Mouse (Mus musculus): Measurements from ENCODE around the gene Pde4dip. TPM values are rescaled to one million over a fixed set of nuclear protein-coding genes. Genes with fewer than 3 reads are reported as not detected.

Gene Pde4dip
- 7.3 TPM for polyA plus RNA-seq (2015; fragmentation: Illumina TruSeq; extraction: RNeasy Lipid Tissue Mini Kit (QIAGEN cat#74804); ENCODE audit: insufficient read depth, low read depth, low replicate concordance)

DNA sequence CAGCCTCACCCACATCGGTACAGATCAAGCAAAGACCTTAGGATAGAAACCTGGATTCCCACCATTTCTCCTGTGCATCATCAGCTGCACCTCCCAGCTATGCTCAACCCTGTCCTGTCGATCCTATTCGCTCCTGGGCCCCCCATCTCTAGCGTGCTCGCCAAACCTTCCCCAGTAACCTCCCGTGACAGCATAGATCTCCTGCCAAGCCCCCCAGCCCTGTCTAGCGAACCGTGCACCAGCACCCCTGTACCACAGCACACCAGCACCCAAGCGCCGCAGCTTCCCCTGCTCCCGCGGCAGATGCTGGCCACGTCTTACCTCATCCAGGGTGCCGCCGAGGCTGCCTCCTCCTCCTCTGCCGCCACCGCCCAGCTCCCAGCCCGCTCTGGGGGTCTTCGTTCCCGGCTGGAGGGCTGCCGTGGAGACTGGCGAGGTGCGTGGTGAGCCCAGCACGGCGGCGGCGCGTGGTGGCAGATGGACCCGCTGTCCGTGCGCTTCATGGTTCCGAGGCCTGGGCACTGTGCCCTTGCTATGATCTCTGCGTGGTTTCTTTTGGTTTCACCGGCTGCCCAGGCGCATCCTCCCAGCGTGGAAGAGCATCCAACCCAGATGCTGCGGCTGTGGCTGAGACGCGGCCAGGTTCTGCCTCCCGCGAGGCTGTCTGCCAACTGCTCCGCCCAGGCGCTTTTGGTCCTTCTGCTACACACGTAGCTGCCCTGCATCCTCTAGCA lies at the start of gene Pde4dip:
TSS of gene Pde4dip (minus strand) at position 540 of the 734 bp plus-strand sequence.

DNA sequence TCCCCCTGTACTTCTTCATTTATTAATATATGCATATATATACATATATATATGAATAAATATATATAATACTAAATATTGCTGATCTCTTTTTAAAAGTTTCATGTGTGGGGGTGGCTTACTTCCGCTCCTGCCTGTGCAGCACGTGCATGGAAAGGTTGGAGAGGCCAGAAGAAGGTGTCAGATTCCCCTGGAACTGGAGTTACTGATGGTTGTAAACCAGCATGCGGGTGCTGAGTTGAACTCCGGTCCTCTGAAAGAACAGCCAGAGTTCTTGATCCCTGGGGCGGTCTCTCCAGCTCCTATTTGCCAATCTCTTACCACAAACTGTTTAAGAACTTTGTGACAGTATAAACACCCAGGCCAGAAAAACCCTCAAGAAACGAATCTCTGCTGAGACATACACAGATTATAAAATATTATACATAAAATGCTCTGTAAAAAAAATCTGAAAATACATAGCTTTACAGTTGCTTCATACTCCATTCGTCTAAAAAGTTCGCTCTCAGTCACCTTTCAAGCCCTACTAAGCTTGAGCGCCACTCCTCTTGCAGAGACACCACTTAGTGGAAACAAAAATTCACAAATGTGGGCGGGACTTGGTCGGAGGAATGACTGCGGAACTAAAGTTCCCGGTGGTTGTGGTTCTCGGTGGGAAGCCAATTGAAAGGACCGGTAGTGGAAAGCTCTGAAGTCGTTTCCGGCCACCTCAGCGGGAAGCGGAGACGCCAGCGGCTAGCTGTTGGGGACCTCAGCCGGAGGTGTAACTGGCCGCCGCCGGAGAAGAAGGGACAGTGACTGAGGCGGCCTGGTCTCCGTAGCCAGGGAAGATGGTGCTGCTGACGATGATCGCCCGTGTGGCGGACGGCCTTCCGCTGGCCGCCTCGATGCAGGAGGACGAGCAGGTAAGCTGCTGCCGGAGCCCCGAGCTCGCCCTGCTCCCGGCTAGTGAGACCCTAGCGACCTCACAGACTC lies 12.3 kb upstream of the Pde4dip start, which contains the start of gene Sec22b:
TSS of gene Sec22b (plus strand) at position 675 of the 975 bp plus-strand sequence.

DNA sequence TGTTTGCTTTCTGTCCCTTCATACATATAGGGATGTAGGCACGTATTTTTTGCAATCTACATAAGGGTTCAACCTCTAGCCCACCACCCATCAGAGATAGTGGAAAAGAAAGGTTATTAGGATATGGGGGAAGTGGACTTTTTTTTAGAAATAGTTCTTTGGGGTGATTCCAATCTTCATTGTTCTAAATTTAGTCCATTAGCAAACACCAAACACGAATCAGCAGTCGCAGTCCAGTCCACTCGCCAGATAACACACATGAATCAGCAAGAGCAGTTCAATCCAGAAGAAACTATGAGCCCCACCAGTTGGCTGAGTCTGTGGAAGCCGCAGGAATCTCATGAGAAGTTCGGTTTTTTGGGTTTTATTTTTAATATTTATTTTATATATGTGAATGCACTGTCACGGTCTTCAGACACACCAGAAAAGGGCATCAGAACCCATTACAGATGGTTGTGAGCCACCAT lies 213.8 kb downstream of the Pde4dip start, which contains the start of gene Gm17651:
TSS of gene Gm17651 (minus strand) at position 51 of the 467 bp plus-strand sequence.

DNA sequence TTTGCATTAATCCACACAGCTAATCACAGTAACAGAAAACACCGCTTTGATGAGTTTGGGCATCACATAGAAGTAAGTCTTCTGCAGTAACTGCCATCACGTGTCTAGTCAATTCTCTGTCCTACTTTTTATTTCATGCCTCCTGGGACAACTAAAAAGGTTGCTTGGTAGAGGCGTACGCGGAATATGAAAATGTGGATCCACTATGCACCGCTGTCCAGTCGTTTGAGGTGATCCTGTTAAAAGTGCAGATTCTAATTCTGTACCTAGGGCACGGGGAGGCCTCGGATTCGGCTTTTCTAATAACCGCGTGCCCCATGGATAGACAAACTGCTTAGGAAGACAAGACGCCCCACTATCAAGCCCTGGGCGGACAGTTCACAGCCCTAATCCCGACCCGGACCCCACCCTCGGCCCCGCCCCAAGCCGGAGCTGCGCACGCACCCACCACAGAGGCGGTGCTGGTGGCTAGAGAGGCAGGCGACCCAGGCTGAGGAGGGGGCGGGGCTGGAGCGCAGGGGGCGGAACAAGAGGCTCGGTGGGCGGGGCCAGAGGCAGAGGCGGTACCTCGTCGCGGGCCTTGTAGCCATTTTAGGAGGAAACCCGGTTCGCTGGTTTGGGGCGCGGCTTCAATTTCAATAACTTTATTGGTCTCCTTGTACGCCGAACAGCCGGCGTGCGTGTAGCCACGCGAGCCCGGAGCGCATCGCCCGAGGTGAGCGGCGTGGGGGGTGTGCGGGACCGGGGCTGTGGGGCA lies 230.7 kb downstream of the Pde4dip start, which contains the start of gene Prkab2:
TSS of gene Prkab2 (plus strand) at position 539 of the 757 bp plus-strand sequence.

Other genes with a start within 250 kb of the Pde4dip start
- gene Prkab2, start 230.5 kb downstream of the Pde4dip start, polyA plus RNA-seq (2015; fragmentation: Illumina TruSeq; extraction: RNeasy Lipid Tissue Mini Kit (QIAGEN cat#74804); ENCODE audit: insufficient read depth, low read depth, low replicate concordance) = 2.8 TPM
- not detected for gene Gm17651, start 214.0 kb downstream of the Pde4dip start, polyA plus RNA-seq (2015; fragmentation: Illumina TruSeq; extraction: RNeasy Lipid Tissue Mini Kit (QIAGEN cat#74804); ENCODE audit: insufficient read depth, low read depth, low replicate concordance)
- 16.3 TPM for gene Sec22b, start 12.5 kb upstream of the Pde4dip start, polyA plus RNA-seq (2015; fragmentation: Illumina TruSeq; extraction: RNeasy Lipid Tissue Mini Kit (QIAGEN cat#74804); ENCODE audit: insufficient read depth, low read depth, low replicate concordance)
- 2.9 TPM for gene Notch2, start 124.8 kb upstream of the Pde4dip start, polyA plus RNA-seq (2015; fragmentation: Illumina TruSeq; extraction: RNeasy Lipid Tissue Mini Kit (QIAGEN cat#74804); ENCODE audit: insufficient read depth, low read depth, low replicate concordance)